In genomic region chr16:12901096-12901995, GRCm38 (mm10) we compare ENCODE assay signal across 11 mouse cellular contexts.
DNase-seq lines count a peak whose midpoint lies in the region; ATAC-seq lines count a peak whose summit lies in the region.
"Had no signal": no experiment of that assay in that cellular context is flagged by ENCODE, and none has a peak within 500 bp of the region (broad histone marks: within the 10 kb centered on the region; RNA-seq: fewer than 3 reads in every experiment).

No protein-coding gene starts in this region.

- no peaks in the 10 kb centered on the region for H3K9me3 ChIP-seq in hindbrain, embryonic 11.5 days (ENCODE audit: control insufficient read depth, low read length)
- H3K9me3 ChIP-seq: limb, embryonic 15.5 days had no signal

- no peak overlapping the region for H3K9ac ChIP-seq in hindbrain, embryonic 11.5 days (ENCODE audit: low read depth, low read length)
- H3K9ac ChIP-seq: limb, embryonic 15.5 days had no signal

- no peaks in the 10 kb centered on the region for H3K36me3 ChIP-seq in hindbrain, embryonic 11.5 days (ENCODE audit: control insufficient read depth, insufficient read depth, low read length)
- H3K36me3 ChIP-seq: limb, embryonic 15.5 days had no signal

- peak; percentile 18 for DNase-seq in cerebellum, adult 9-10 months
- DNase-seq in cerebellum, postnatal 14 days: no peak
- DNase-seq in Muller cell, postnatal 12 days (ENCODE audit: inconsistent ontology term): peak; percentile 93
- peak; percentile 32 for DNase-seq in hindbrain, embryonic 11.5 days (ENCODE audit: low spot score)
- peak; percentile 14 to 32 for DNase-seq in kidney, postnatal 4 days
- no peak for DNase-seq in adrenal gland, postnatal 36 days
- no peak for DNase-seq in urinary bladder, adult 18-20 months (ENCODE audit: low spot score in 2 of 2)
- DNase-seq in right cerebral cortex, postnatal 4 days: no peak
- DNase-seq: cerebellum, postnatal 36 days; thymus, adult 2 months had no signal

- H3K4me1 ChIP-seq in hindbrain, embryonic 11.5 days (replicated peaks; ENCODE audit: control insufficient read depth, insufficient read depth, low read length): no peaks in the 10 kb centered on the region
- H3K4me1 ChIP-seq: limb, embryonic 15.5 days had no signal

- H3K27me3 ChIP-seq in hindbrain, embryonic 11.5 days (ENCODE audit: control insufficient read depth, insufficient read depth, low read length): no peaks in the 10 kb centered on the region
- H3K27me3 ChIP-seq: limb, embryonic 15.5 days had no signal

- H3K4me2 ChIP-seq in hindbrain, embryonic 11.5 days (replicated peaks; ENCODE audit: low read depth, low read length): no peak overlapping the region
- H3K4me2 ChIP-seq: limb, embryonic 15.5 days had no signal

- H3K27ac ChIP-seq in hindbrain, embryonic 11.5 days (ENCODE audit: low read depth, low read length): peak overlapping the region; percentile 39; the same call in 1 of the 2 replicates
- H3K27ac ChIP-seq: limb, embryonic 15.5 days had no signal

- no peak overlapping the region for H3K4me3 ChIP-seq in hindbrain, embryonic 11.5 days (ENCODE audit: low read depth, low read length)
- H3K4me3 ChIP-seq: limb, embryonic 15.5 days had no signal

- WGBS in hindbrain, embryonic 11.5 days: 63% methylated on average over 9 of the region's 9 CpGs

- ATAC-seq in hindbrain, embryonic 11.5 days (ENCODE audit: low FRiP score): peak; percentile 40; the same call in 1 of the 2 replicates

Comparison
In these comparisons a context has a peak if more than half of its experiments do, and no peak if none do; other contexts are left out.
1. DNase-seq: peak in cerebellum, adult 9-10 months (single experiment), Muller cell, postnatal 12 days (single experiment), hindbrain, embryonic 11.5 days (single experiment) and kidney, postnatal 4 days (2 of 2); none in cerebellum, postnatal 14 days (0 of 2), adrenal gland, postnatal 36 days (0 of 2), urinary bladder, adult 18-20 months (0 of 2) and right cerebral cortex, postnatal 4 days (single experiment).